11 mouse cellular contexts compared by ENCODE assay signal in genomic region chr3:84923256-84923655, GRCm38 (mm10).
"Had no signal": no experiment of that assay in that cellular context is flagged by ENCODE, and none has a peak within 500 bp of the region (broad histone marks: within the 10 kb centered on the region; RNA-seq: fewer than 3 reads in every experiment).

No protein-coding gene starts in this region.

- ATAC-seq: liver, embryonic 12.5 days had no signal

- H3K4me3 ChIP-seq: limb, embryonic 15.5 days; liver, embryonic 12.5 days; midbrain, embryonic 10.5 days; neural tube, embryonic 12.5 days had no signal

- H3K4me1 ChIP-seq: limb, embryonic 15.5 days; midbrain, embryonic 10.5 days; neural tube, embryonic 12.5 days had no signal

- H3K4me2 ChIP-seq: limb, embryonic 15.5 days; liver, embryonic 12.5 days; lung, embryonic 14.5 days; neural tube, embryonic 12.5 days had no signal

- H3K36me3 ChIP-seq: limb, embryonic 15.5 days; liver, embryonic 12.5 days; midbrain, embryonic 10.5 days; neural tube, embryonic 12.5 days had no signal

- DNase-seq: kidney, adult 2 months; kidney, postnatal 25 days; layer of hippocampus, postnatal 36 days; lung, embryonic 14.5 days; lung, postnatal 4 days; midbrain, embryonic 14.5 days; thymus, postnatal 36 days had no signal

- H3K9me3 ChIP-seq: limb, embryonic 15.5 days; liver, embryonic 12.5 days; midbrain, embryonic 10.5 days; neural tube, embryonic 12.5 days had no signal

- H3K9ac ChIP-seq: limb, embryonic 15.5 days; liver, embryonic 12.5 days; lung, embryonic 14.5 days; neural tube, embryonic 12.5 days had no signal

- H3K27me3 ChIP-seq: limb, embryonic 15.5 days; liver, embryonic 12.5 days; neural tube, embryonic 12.5 days had no signal

- H3K27ac ChIP-seq: limb, embryonic 15.5 days; liver, embryonic 12.5 days; midbrain, embryonic 10.5 days; neural tube, embryonic 12.5 days had no signal
